Mouse (Mus musculus): ENCODE measurements around the gene Agbl5. TPM values are rescaled to one million over a fixed set of nuclear protein-coding genes. Genes with fewer than 3 reads are reported as not detected.

Gene Agbl5
- 3.1 TPM for polyA plus RNA-seq (2012; fragmentation: generic; extraction: Trizol)

- TF ChIP-seq MAX (IDR thresholded peaks at IDR 0.05; ENCODE audit: low read depth) (peak; percentile 41), SRF (IDR thresholded peaks at IDR 0.05; ENCODE audit: control insufficient read depth, insufficient read length, low read depth) (no peak), REST (IDR thresholded peaks at IDR 0.05; ENCODE audit: insufficient read depth, insufficient read length) (no peak), USF1 (IDR thresholded peaks at IDR 0.05; ENCODE audit: low read depth) (no peak), MYOG (IDR thresholded peaks at IDR 0.05; ENCODE audit: control insufficient read depth in 1 of 3, insufficient read depth in 1 of 3, insufficient read length in 2 of 3, low read depth in 2 of 3) (no peak), TCF3 (IDR thresholded peaks at IDR 0.05; ENCODE audit: insufficient read length, low read depth) (no peak), TCF12 (IDR thresholded peaks at IDR 0.05; ENCODE audit: insufficient read depth, poor library complexity, severe bottlenecking) (no peak), POLR2A (IDR thresholded peaks at IDR 0.05; ENCODE audit: insufficient read length, low read depth) (no peak), MYOD1 (IDR thresholded peaks at IDR 0.05; ENCODE audit: control insufficient read depth in 1 of 3, insufficient read length in 2 of 3, low read depth in 2 of 3) (no peak), POLR2AphosphoS2 (IDR thresholded peaks at IDR 0.05; ENCODE audit: insufficient read length, low read depth) (peak; percentile 30), CEBPB (IDR thresholded peaks at IDR 0.05; ENCODE audit: insufficient read depth, poor library complexity, severe bottlenecking) (no peak), E2F4 (IDR thresholded peaks at IDR 0.05; ENCODE audit: insufficient read depth) (peak; percentile 49)
- Histone ChIP-seq H3K27me3 (ENCODE audit: control insufficient read depth, insufficient read depth, insufficient read length) (no peaks in the 10 kb centered on the region), H3ac (ENCODE audit: control insufficient read depth, insufficient read length) (peak within 1 kb of the TSS; percentile 71), H3K36me3 (ENCODE audit: control insufficient read depth, insufficient read depth) (peaks cover 7% of the 10 kb centered on the region), H3K79me2 (ENCODE audit: control insufficient read depth, insufficient read depth) (no peaks in the 10 kb centered on the region), H3K4me2 (ENCODE audit: low read depth) (peak within 1 kb of the TSS; percentile 100), H3K4me3 (peak within 1 kb of the TSS; percentile 71)
These were observed at the start of gene Agbl5 for GRCm38 (mm10) chr5:30888337-30889087. TSS of gene Agbl5 (plus strand) at chr5:30888694.

GRCm38 (mm10) chr5:30839731-30840130 is 48.8 kb upstream of the Agbl5 start:
- no peak overlapping the region for H3K4me2 ChIP-seq (ENCODE audit: low read depth)
- H3K36me3 ChIP-seq (ENCODE audit: control insufficient read depth, insufficient read depth): no peaks in the 10 kb centered on the region
- no peak overlapping the region for H3ac ChIP-seq (ENCODE audit: control insufficient read depth, insufficient read length)
- no peak for TF ChIP-seq MYOD1 (IDR thresholded peaks at IDR 0.05; ENCODE audit: control insufficient read depth in 1 of 3, insufficient read length in 2 of 3, low read depth in 2 of 3)
- no peak for TF ChIP-seq USF1 (IDR thresholded peaks at IDR 0.05; ENCODE audit: low read depth)
- no peak for TF ChIP-seq MAX (IDR thresholded peaks at IDR 0.05; ENCODE audit: low read depth)
- H3K27me3 ChIP-seq (ENCODE audit: control insufficient read depth, insufficient read depth, insufficient read length): no peaks in the 10 kb centered on the region
- H3K4me3 ChIP-seq: no peak overlapping the region
- H3K79me2 ChIP-seq (ENCODE audit: control insufficient read depth, insufficient read depth): no peaks in the 10 kb centered on the region

DNA sequence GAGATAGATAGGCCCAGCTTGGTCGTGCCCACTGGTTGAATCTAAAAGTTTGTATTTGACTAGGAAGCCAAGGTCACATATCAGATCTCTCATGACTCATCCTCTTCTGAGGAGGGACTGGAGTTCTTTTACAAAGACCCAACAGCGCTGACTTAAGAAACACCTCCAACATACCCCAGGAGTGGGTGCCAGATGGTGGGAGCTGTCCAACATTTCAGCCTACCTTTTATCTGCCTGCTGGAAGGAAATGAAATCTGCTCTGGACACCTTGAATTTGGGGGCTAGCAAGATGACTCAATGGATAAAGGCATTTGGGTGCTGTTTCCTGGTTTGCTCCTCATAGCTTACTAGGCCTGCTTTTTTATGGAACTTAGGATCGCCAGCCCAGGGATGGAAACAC is 46.6 kb upstream of the Agbl5 start:
- Histone ChIP-seq H3K79me2 (ENCODE audit: control insufficient read depth, insufficient read depth) (no peaks in the 10 kb centered on the region), H3K36me3 (ENCODE audit: control insufficient read depth, insufficient read depth) (no peaks in the 10 kb centered on the region)

GRCm38 (mm10) chr5:30849891-30850555 is 38.5 kb upstream of the Agbl5 start:
- no peak overlapping the region for H3ac ChIP-seq (ENCODE audit: control insufficient read depth, insufficient read length)
- no peaks in the 10 kb centered on the region for H3K79me2 ChIP-seq (ENCODE audit: control insufficient read depth, insufficient read depth)
- peak overlapping the region; percentile 53 for H3K4me2 ChIP-seq (ENCODE audit: low read depth)
- TF ChIP-seq REST (IDR thresholded peaks at IDR 0.05; ENCODE audit: insufficient read depth, insufficient read length): no peak
- no peak for TF ChIP-seq POLR2AphosphoS2 (IDR thresholded peaks at IDR 0.05; ENCODE audit: insufficient read length, low read depth)
- no peak for TF ChIP-seq CEBPB (IDR thresholded peaks at IDR 0.05; ENCODE audit: insufficient read depth, poor library complexity, severe bottlenecking)
- TF ChIP-seq SRF (IDR thresholded peaks at IDR 0.05; ENCODE audit: control insufficient read depth, insufficient read length, low read depth): no peak
- TF ChIP-seq POLR2A (IDR thresholded peaks at IDR 0.05; ENCODE audit: insufficient read length, low read depth): no peak
- no peak for TF ChIP-seq MAX (IDR thresholded peaks at IDR 0.05; ENCODE audit: low read depth)
- TF ChIP-seq MYOD1 (IDR thresholded peaks at IDR 0.05; ENCODE audit: control insufficient read depth in 1 of 3, insufficient read length in 2 of 3, low read depth in 2 of 3): peak in 1 of 3 experiments; percentile 8
- no peaks in the 10 kb centered on the region for H3K27me3 ChIP-seq (ENCODE audit: control insufficient read depth, insufficient read depth, insufficient read length)
- H3K36me3 ChIP-seq (ENCODE audit: control insufficient read depth, insufficient read depth): no peaks in the 10 kb centered on the region
- no peak overlapping the region for H3K4me3 ChIP-seq

More for the DNA sequence above, 46.6 kb upstream of the Agbl5 start:
- Histone ChIP-seq H3K4me2 (ENCODE audit: low read depth) (no peak overlapping the region), H3K4me3 (no peak overlapping the region), H3ac (ENCODE audit: control insufficient read depth, insufficient read length) (no peak overlapping the region), H3K27me3 (ENCODE audit: control insufficient read depth, insufficient read depth, insufficient read length) (no peaks in the 10 kb centered on the region)
- TF ChIP-seq REST (IDR thresholded peaks at IDR 0.05; ENCODE audit: insufficient read depth, insufficient read length) (peak; percentile 56), POLR2A (IDR thresholded peaks at IDR 0.05; ENCODE audit: insufficient read length, low read depth) (no peak)

DNA sequence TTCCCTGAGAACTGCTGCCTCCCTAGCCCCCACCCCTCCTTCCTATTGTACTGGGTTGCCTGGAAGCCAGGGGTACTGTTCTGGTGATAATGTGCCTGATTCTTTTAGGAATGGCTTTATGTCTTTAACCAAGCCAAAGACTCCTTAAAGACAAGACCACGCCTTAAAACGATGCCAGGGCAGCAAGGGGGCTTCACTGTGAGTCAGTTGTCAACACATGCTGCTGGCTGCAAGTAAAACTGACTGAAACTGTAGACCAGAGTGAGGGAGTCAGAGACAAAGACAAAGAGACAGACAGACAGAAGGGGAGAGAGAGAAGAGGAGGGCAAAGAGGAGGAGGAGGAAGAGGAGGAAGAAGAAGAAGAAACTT is 38.0 kb upstream of the Agbl5 start:
- Histone ChIP-seq H3K79me2 (ENCODE audit: control insufficient read depth, insufficient read depth) (no peaks in the 10 kb centered on the region), H3K27me3 (ENCODE audit: control insufficient read depth, insufficient read depth, insufficient read length) (no peaks in the 10 kb centered on the region), H3K4me2 (ENCODE audit: low read depth) (peak overlapping the region; percentile 53), H3K36me3 (ENCODE audit: control insufficient read depth, insufficient read depth) (no peaks in the 10 kb centered on the region), H3K4me3 (no peak overlapping the region), H3ac (ENCODE audit: control insufficient read depth, insufficient read length) (no peak overlapping the region)
- TF ChIP-seq POLR2A (IDR thresholded peaks at IDR 0.05; ENCODE audit: insufficient read length, low read depth): no peak
- no peak for TF ChIP-seq MAX (IDR thresholded peaks at IDR 0.05; ENCODE audit: low read depth)
- no peak for TF ChIP-seq TCF12 (IDR thresholded peaks at IDR 0.05; ENCODE audit: insufficient read depth, poor library complexity, severe bottlenecking)
- no peak for TF ChIP-seq POLR2AphosphoS2 (IDR thresholded peaks at IDR 0.05; ENCODE audit: insufficient read length, low read depth)
- TF ChIP-seq USF1 (IDR thresholded peaks at IDR 0.05; ENCODE audit: low read depth): no peak
- no peak for TF ChIP-seq REST (IDR thresholded peaks at IDR 0.05; ENCODE audit: insufficient read depth, insufficient read length)
- TF ChIP-seq TCF3 (IDR thresholded peaks at IDR 0.05; ENCODE audit: insufficient read length, low read depth): no peak
